Mouse (Mus musculus): ENCODE measurements around the gene Unc5a.

- TF ChIP-seq CTCF (conservative IDR thresholded peaks at IDR 0.05; ENCODE audit: low read length) (no peak), POU5F1 (IDR thresholded peaks at IDR 0.05; ENCODE audit: borderline replicate concordance, low read length) (no peak), NANOG (IDR thresholded peaks at IDR 0.05; ENCODE audit: borderline replicate concordance, low read length) (no peak)
These were observed 90.8 kb downstream of the Unc5a start for GRCm38 (mm10) chr13:55040016-55040415.

Data from E14TG2a.4 (cell line).